Mouse (Mus musculus) heart, adult 2 months (tissue): ENCODE results near the gene Pitpnc1. TPM values are rescaled to one million over a fixed set of nuclear protein-coding genes. Genes with fewer than 3 reads are reported as not detected.

Experiments
- DNase-seq, 2 experiments: peaks; one replicate each; pipeline ENCODE4 v3.0.0; 2021
- H3K27ac ChIP-seq: fragments of 200-600 bp; 2 replicates; pipeline ENCODE4 v1.8.1; 2022
- H3K27me3 ChIP-seq: fragments of 200-500 bp; 2 replicates; pipeline ENCODE4 v1.6.1; 2012; ENCODE audit warnings: mild to moderate bottlenecking, low read length, inconsistent platforms, mixed read lengths; ENCODE audit not compliant: control insufficient read depth, insufficient read depth
- H3K36me3 ChIP-seq: fragments of 200-500 bp; 2 replicates; pipeline ENCODE4 v1.6.1; 2012; ENCODE audit warnings: low read length, inconsistent platforms; ENCODE audit not compliant: control insufficient read depth, insufficient read depth
- H3K4me1 ChIP-seq: fragments of 200-500 bp; 2 replicates; pipeline ENCODE4 v1.6.1; 2011; ENCODE audit warnings: low read length; ENCODE audit not compliant: control insufficient read depth, insufficient read depth
- H3K4me3 ChIP-seq: fragments of 200-600 bp; 2 replicates; pipeline ENCODE4 v1.8.1; 2022
- H3K79me2 ChIP-seq: fragments of 200-500 bp; replicated peaks from 2 replicates; pipeline ENCODE4 v1.6.1; 2012; ENCODE audit warnings: mild to moderate bottlenecking, inconsistent platforms, low read length, moderate library complexity, mixed read lengths; ENCODE audit not compliant: control insufficient read depth, insufficient read depth
- H3K9ac ChIP-seq: fragments of 200-500 bp; 2 replicates; pipeline ENCODE4 v1.6.1; 2012; ENCODE audit warnings: low read depth, mild to moderate bottlenecking, control low read depth, inconsistent platforms, low read length, mixed read lengths
- CTCF ChIP-seq: fragments of 200-600 bp; IDR thresholded peaks from 2 replicates; pipeline ENCODE4 v1.8.1; 2022; ENCODE audit warnings: antibody characterized with exemption, mild to moderate bottlenecking, moderate library complexity
- EP300 ChIP-seq: fragments of 200-500 bp; IDR thresholded peaks from 2 replicates; pipeline ENCODE4 v1.6.1; 2011; ENCODE audit warnings: low read depth, low read length, control low read depth; ENCODE audit not compliant: insufficient read depth
- POLR2A ChIP-seq: fragments of 200-500 bp; IDR thresholded peaks from 2 replicates; pipeline ENCODE4 v1.6.1; 2011; ENCODE audit warnings: mild to moderate bottlenecking, low read depth, low read length, control low read depth; ENCODE audit not compliant: insufficient read depth
- WGBS: fragments of 180-500 bp; shearing (Covaris S2); methylation state at CpG from one replicate; pipeline ENCODE4 v1.1.7; 2018; 5-methylcytosine and 5-hydroxymethylcytosine counted together
- intact Hi-C: fragments of 180-260 bp; cut with DNase I; formaldehyde crosslinking; loops from one replicate; pipeline ENCODE4 v1.15.1; 2025
- polyA plus RNA-seq: library from polyadenylated mRNA; depleted of rRNA; stranded (reverse); fragments of >200 nt; gene quantifications from 2 replicates; pipeline ENCODE4 v1.2.3, GENCODE M21; 2012
- total RNA-seq, 2 experiments: library from RNA; stranded (reverse); gene quantifications; 2 replicates each; pipeline ENCODE4 v1.2.3; 2021

Pitpnc1 gene
- total and polyA plus RNA-seq, 3 experiments = 22.7 to 68.1 (median 66.4) TPM

GRCm38 (mm10) chr11:107340793-107341192, 129.7 kb downstream of the Pitpnc1 start:
- Histone ChIP-seq H3K9ac (no peak overlapping the region), H3K27ac (peak overlapping the region; percentile 83), H3K4me3 (no peak overlapping the region), H3K4me1 (peaks cover 31% of the 10 kb centered on the region), H3K36me3 (peaks cover 16% of the 10 kb centered on the region), H3K27me3 (no peaks in the 10 kb centered on the region), H3K79me2 (peaks cover 3% of the 10 kb centered on the region; the same call in 1 of the 2 replicates)
- intact Hi-C loops = loop anchor here (5.0 kb wide), 1 partner anchor 37 kb away; no protein-coding TSS in a partner anchor
- no peak for DNase-seq
- 6% methylated on average over 2 of the region's 2 CpGs for WGBS
- TF ChIP-seq EP300 = no peak
- TF ChIP-seq CTCF = no peak
- no peak for TF ChIP-seq POLR2A

GRCm38 (mm10) chr11:107339224-107339805, 131.2 kb downstream of the Pitpnc1 start:
- H3K9ac ChIP-seq = no peak overlapping the region
- peak overlapping the region; percentile 98 for H3K27ac ChIP-seq
- H3K4me1 ChIP-seq = peaks cover 37% of the 10 kb centered on the region
- no peaks in the 10 kb centered on the region for H3K27me3 ChIP-seq
- WGBS = 39% methylated on average over 7 of the region's 7 CpGs
- H3K4me3 ChIP-seq = no peak overlapping the region
- intact Hi-C loops = no loop called here
- DNase-seq = peak; percentile 52 to 63
- no peak for TF ChIP-seq CTCF
- TF ChIP-seq POLR2A = peak; percentile 42; the same call in 1 of the 2 replicates
- TF ChIP-seq EP300 = peak; percentile 55; the same call in 1 of the 2 replicates
- H3K79me2 ChIP-seq = peaks cover 1% of the 10 kb centered on the region; the same call in 1 of the 2 replicates
- peaks cover 16% of the 10 kb centered on the region for H3K36me3 ChIP-seq

- Histone ChIP-seq H3K27me3 (no peaks in the 10 kb centered on the region), H3K4me3 (peak overlapping the region; percentile 42), H3K79me2 (peaks cover 1% of the 10 kb centered on the region; the same call in 1 of the 2 replicates), H3K4me1 (peaks cover 37% of the 10 kb centered on the region), H3K9ac (peak overlapping the region; percentile 48), H3K36me3 (peaks cover 13% of the 10 kb centered on the region), H3K27ac (peak overlapping the region; percentile 98)
- TF ChIP-seq POLR2A (no peak), EP300 (no peak), CTCF (no peak)
- peak; percentile 35 to 52 for DNase-seq
- 55% methylated on average over 18 of the region's 18 CpGs for WGBS
- intact Hi-C loops = no loop called here
Measured at GRCm38 (mm10) chr11:107337391-107338148, 132.9 kb downstream of the Pitpnc1 start.

- DNase-seq = peak; percentile 48 to 60
- TF ChIP-seq POLR2A (peak; percentile 21; the same call in 1 of the 2 replicates), EP300 (0 out of 2 replicates have a peak, but pooled peaks have one; percentile 8), CTCF (no peak)
- WGBS = 34% methylated on average over 11 of the region's 11 CpGs
Measured at GRCm38 (mm10) chr11:107335756-107336155, 134.7 kb downstream of the Pitpnc1 start.

GRCm38 (mm10) chr11:107334849-107335484, 135.5 kb downstream of the Pitpnc1 start:
- TF ChIP-seq EP300 = peak; percentile 91
- TF ChIP-seq CTCF = 0 out of 2 replicates have a peak, but pooled peaks have one; percentile 4
- peak; percentile 77 for TF ChIP-seq POLR2A
- peak overlapping the region; percentile 98 for H3K27ac ChIP-seq
- H3K4me1 ChIP-seq = peaks cover 23% of the 10 kb centered on the region
- DNase-seq = peak; percentile 68 to 80
- 0 out of 2 replicates have a peak, but pooled peaks cover under 1% of the 10 kb centered on the region for H3K79me2 ChIP-seq
- H3K27me3 ChIP-seq = no peaks in the 10 kb centered on the region
- peak overlapping the region; percentile 42; the same call in 1 of the 2 replicates for H3K4me3 ChIP-seq
- peaks cover 13% of the 10 kb centered on the region for H3K36me3 ChIP-seq
- H3K9ac ChIP-seq = 0 out of 2 replicates have a peak overlapping the region, but pooled peaks have one; percentile 1
- intact Hi-C loops = loop anchor here (1.0 to 5.0 kb wide), 2 partner anchors 58 to 134 kb away; no protein-coding TSS in a partner anchor
- WGBS = 17% methylated on average over 15 of the region's 15 CpGs

More at GRCm38 (mm10) chr11:107335756-107336155, 134.7 kb downstream of the Pitpnc1 start:
- no peaks in the 10 kb centered on the region for H3K27me3 ChIP-seq
- H3K9ac ChIP-seq = peak overlapping the region; percentile 7
- intact Hi-C loops = loop anchor here (1.0 kb wide), 1 partner anchor 134 kb away; no protein-coding TSS in a partner anchor
- H3K4me1 ChIP-seq = peaks cover 26% of the 10 kb centered on the region
- H3K36me3 ChIP-seq = peaks cover 13% of the 10 kb centered on the region
- H3K4me3 ChIP-seq = peak overlapping the region; percentile 42
- peaks cover 1% of the 10 kb centered on the region; the same call in 1 of the 2 replicates for H3K79me2 ChIP-seq
- H3K27ac ChIP-seq = peak overlapping the region; percentile 98
